Mouse (Mus musculus) cerebellum, adult 2 months (tissue): ENCODE measurements around the gene Tln2.

ENCODE experiments used
- CTCF ChIP-seq: fragments of 200-500 bp; IDR thresholded peaks from 2 replicates; pipeline ENCODE4 v1.5.1; 2011; ENCODE audit warnings: low read depth, mild to moderate bottlenecking, control low read depth, low read length, moderate library complexity, borderline replicate concordance; ENCODE audit not compliant: insufficient read depth
- POLR2A ChIP-seq: fragments of 200-500 bp; IDR thresholded peaks from 2 replicates; pipeline ENCODE4 v1.6.1; 2011; ENCODE audit warnings: low read length, control low read depth, borderline replicate concordance; ENCODE audit not compliant: insufficient read depth

- TF ChIP-seq CTCF (no peak), POLR2A (no peak)
These were observed 289.4 kb downstream of the Tln2 start for GRCm38 (mm10) chr9:67270061-67270595.
